Mouse (Mus musculus): ENCODE data around the gene Zfp428. TPM values are rescaled to one million over a fixed set of nuclear protein-coding genes. Genes with fewer than 3 reads are reported as not detected.

Gene Zfp428
- polyA plus RNA-seq, 1 experiment from 2014 or later, result 75.7 TPM

DNA sequence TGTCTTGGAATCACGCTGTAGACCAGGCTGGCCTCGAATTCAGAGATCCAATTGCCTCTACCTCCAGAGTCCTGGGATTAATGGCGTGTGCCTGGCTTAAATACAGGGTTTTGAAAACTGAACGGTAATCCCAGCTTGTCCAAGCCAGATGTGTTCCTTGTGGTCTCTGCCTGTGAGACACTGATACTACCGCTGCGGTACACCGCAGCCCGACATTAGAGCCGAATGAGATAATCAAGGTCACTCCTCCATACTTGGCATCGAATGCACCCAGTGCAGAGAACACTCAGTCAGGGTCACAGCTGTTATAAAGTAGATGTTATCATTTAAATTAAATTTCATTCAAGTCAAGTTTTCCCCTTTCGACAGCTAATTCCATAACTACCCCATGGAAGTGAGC, 22.1 kb downstream of the Zfp428 start:
- no peak overlapping the region for H3K4me3 ChIP-seq (ENCODE audit: low read depth, low read length)
- peaks cover 6% of the 10 kb centered on the region for H3K36me3 ChIP-seq (ENCODE audit: control insufficient read depth, insufficient read depth, low read length)
- 95% methylated on average over 11 of the region's 11 CpGs for WGBS
- no peak overlapping the region for H3K9ac ChIP-seq (ENCODE audit: low read length)
- no peak overlapping the region for H3K27ac ChIP-seq (replicated peaks; ENCODE audit: low read depth, low read length)
- H3K4me1 ChIP-seq (ENCODE audit: control insufficient read depth, insufficient read depth, low read length), result peaks cover 11% of the 10 kb centered on the region; the same call in 1 of the 2 replicates
- no peak overlapping the region for H3K4me2 ChIP-seq (ENCODE audit: low read depth, severe bottlenecking)
- no peaks in the 10 kb centered on the region; the same call in 1 of the 2 replicates for H3K9me3 ChIP-seq (ENCODE audit: control insufficient read depth, low read length)
- DNase-seq (ENCODE audit: low spot score) (no peak), ATAC-seq (ENCODE audit: insufficient number of reproducible peaks, low FRiP score, low TSS enrichment, low read depth) (no peak)
- peaks cover 9% of the 10 kb centered on the region for H3K27me3 ChIP-seq (ENCODE audit: control insufficient read depth, insufficient read depth, low read length)

DNA sequence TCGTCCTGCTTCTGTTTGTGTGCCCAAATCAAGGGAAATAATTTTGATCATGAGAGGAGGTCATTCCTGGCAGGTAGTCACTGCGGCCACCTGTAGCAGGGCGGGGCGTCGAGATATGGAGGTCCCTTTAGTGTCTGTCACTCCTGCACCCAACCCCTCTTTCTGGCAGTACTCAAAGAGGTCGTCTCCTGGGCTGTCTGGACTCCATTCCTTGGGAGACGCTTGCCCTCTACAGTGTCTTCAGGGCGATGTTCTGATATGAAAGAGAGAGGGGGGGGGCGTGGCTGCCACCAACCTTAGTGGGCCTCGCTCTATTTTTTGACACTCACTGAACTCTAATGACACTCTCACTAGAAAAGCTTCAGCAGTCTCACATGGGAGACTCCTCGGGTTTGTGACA, 22.8 kb downstream of the Zfp428 start:
- DNase-seq (ENCODE audit: low spot score) (no peak), ATAC-seq (ENCODE audit: insufficient number of reproducible peaks, low FRiP score, low TSS enrichment, low read depth) (no peak)
- H3K27ac ChIP-seq (replicated peaks; ENCODE audit: low read depth, low read length), result no peak overlapping the region
- peaks cover 13% of the 10 kb centered on the region for H3K27me3 ChIP-seq (ENCODE audit: control insufficient read depth, insufficient read depth, low read length)
- H3K4me1 ChIP-seq (ENCODE audit: control insufficient read depth, insufficient read depth, low read length), result peaks cover 16% of the 10 kb centered on the region
- 57% methylated on average over 11 of the region's 11 CpGs for WGBS
- peaks cover 7% of the 10 kb centered on the region for H3K36me3 ChIP-seq (ENCODE audit: control insufficient read depth, insufficient read depth, low read length)
- H3K4me3 ChIP-seq (ENCODE audit: low read depth, low read length), result peak overlapping the region; percentile 56
- H3K9me3 ChIP-seq (ENCODE audit: control insufficient read depth, low read length), result no peaks in the 10 kb centered on the region; the same call in 1 of the 2 replicates
- peak overlapping the region; percentile 75 for H3K9ac ChIP-seq (ENCODE audit: low read length)
- peak overlapping the region; percentile 88 for H3K4me2 ChIP-seq (ENCODE audit: low read depth, severe bottlenecking)

DNA sequence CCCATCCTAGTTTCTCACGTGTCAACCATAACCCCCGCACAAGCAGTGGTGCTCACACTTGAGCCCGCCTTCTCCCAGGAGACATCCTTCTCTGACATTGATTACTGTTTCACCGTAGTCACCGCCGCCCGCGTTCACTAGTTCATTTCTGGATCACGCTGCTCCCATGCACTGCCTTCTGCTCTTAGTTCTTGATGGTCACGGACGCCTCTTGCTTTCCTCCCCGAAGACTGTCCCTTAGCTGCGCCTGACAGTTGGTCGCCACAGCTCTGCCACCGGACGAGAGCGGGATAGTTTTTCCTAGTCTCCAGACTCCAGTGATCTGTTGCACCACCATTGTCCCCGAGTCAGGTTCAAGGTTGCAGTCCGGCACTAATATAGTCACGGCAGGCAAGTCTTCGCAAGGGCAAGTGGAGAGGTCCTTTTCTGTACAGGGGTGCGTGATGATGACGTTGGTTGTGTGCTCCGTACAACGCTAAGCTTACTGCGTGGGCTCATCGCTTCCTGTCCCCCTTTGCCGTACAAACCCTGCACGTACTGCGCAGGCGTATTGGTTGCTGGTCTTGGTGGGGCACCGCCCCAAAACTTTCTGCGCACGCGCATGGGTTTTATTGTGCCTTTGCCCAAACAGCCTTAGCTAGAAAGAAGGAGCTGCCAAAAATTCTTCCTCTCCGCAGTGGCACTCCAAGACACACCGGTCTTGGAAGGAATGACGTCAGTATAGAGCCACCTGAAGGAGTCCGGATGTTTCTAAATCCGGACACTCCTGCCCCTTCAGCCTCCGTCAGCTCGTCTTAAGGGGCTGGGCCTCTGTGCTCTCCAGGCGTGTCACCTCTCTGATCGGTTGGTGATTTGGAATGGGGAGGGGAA, 23.5 kb downstream of the Zfp428 start, which contains the start of gene Irgq:
Irgq (plus strand) TSS at position 628 of the 870 bp plus-strand sequence.
- Histone ChIP-seq H3K4me3 (ENCODE audit: low read depth, low read length) (peak within 1 kb of the TSS; percentile 56), H3K4me2 (ENCODE audit: low read depth, severe bottlenecking) (peak within 1 kb of the TSS; percentile 88), H3K9me3 (ENCODE audit: control insufficient read depth, low read length) (no peaks in the 10 kb centered on the region; the same call in 1 of the 2 replicates), H3K4me1 (ENCODE audit: control insufficient read depth, insufficient read depth, low read length) (peaks cover 16% of the 10 kb centered on the region), H3K36me3 (ENCODE audit: control insufficient read depth, insufficient read depth, low read length) (peaks cover 7% of the 10 kb centered on the region), H3K9ac (ENCODE audit: low read length) (peak within 1 kb of the TSS; percentile 81), H3K27me3 (ENCODE audit: control insufficient read depth, insufficient read depth, low read length) (peaks cover 13% of the 10 kb centered on the region), H3K27ac (replicated peaks; ENCODE audit: low read depth, low read length) (0 out of 2 replicates have a peak within 1 kb of the TSS, but pooled peaks have one; percentile 56)
- ATAC-seq (ENCODE audit: insufficient number of reproducible peaks, low FRiP score, low TSS enrichment, low read depth) (peak; percentile 91), DNase-seq (ENCODE audit: low spot score) (peak; percentile 99)
- 1% methylated on average over 44 of the region's 44 CpGs for WGBS

DNA sequence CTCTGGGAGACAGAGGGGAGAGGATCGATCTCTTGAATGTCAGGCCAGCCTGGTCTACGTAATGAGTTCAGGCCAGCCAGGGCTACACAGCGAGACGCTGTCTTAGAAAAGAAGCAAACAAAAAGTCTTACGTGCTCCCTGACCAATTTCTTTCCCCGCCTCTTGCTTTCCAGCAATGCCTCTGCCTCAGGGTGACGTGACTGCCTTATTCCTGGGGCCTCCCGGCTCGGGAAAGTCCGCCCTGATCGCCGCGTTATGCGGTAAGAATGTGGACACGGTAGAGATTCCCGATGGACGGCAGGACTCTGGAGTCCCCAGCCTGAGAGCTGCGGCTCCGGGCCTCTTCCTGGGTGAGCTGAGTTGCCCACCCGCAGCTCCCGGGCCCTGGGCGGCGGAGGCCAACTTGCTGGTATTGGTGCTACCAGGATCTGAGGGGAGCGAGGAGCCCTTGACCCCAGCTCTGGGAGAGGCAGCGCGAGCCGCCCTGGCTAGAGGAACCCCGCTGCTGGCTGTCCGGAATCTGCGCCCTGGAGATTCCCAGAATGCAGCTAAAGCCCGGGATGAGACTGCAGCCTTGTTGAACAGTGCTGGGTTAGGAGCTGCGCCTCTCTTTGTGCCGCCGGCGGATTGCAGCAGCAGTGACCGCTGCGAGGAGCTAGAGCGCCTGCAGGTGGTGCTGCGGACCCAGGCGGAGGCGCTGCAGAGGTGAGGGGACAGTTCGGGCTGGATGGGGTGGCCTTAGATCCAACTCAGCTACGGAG, 24.6 kb downstream of the Zfp428 start:
- 0 out of 2 replicates have a peak, but pooled peaks have one; percentile 0 for ATAC-seq (ENCODE audit: insufficient number of reproducible peaks, low FRiP score, low TSS enrichment, low read depth)
- 1% methylated on average over 43 of the region's 43 CpGs for WGBS
- no peak overlapping the region for H3K27ac ChIP-seq (replicated peaks; ENCODE audit: low read depth, low read length)
- H3K9ac ChIP-seq (ENCODE audit: low read length), result peak overlapping the region; percentile 81
- H3K27me3 ChIP-seq (ENCODE audit: control insufficient read depth, insufficient read depth, low read length), result peaks cover 13% of the 10 kb centered on the region
- H3K4me1 ChIP-seq (ENCODE audit: control insufficient read depth, insufficient read depth, low read length), result peaks cover 16% of the 10 kb centered on the region
- DNase-seq (ENCODE audit: low spot score), result peak; percentile 82
- no peaks in the 10 kb centered on the region; the same call in 1 of the 2 replicates for H3K9me3 ChIP-seq (ENCODE audit: control insufficient read depth, low read length)
- peak overlapping the region; percentile 88 for H3K4me2 ChIP-seq (ENCODE audit: low read depth, severe bottlenecking)
- peak overlapping the region; percentile 56 for H3K4me3 ChIP-seq (ENCODE audit: low read depth, low read length)
- H3K36me3 ChIP-seq (ENCODE audit: control insufficient read depth, insufficient read depth, low read length), result peaks cover 7% of the 10 kb centered on the region

DNA sequence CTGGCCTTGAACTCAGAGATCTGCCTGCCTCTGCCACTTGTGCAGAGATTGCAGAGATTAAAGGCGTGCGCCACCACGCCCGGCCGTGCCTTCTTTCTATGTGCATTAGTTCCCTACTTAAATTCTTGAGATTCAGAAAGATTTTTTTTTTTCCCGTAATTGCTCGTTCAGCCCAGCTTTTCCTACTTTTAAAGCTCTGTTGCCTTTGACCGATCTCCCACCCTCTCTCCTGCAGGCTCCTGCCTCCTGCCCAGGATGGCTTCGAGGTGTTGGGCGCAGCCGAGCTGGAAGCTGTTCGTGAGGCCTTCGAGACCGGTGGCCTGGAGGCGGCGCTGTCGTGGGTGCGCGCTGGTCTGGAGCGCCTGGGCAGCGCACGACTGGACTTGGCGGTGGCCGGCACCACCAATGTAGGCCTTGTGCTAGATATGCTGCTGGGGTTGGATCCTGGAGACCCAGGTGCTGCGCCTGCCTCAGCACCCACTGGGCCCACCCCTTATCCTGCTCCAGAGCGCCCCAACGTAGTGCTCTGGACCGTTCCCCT, 26.3 kb downstream of the Zfp428 start:
- peaks cover 7% of the 10 kb centered on the region for H3K36me3 ChIP-seq (ENCODE audit: control insufficient read depth, insufficient read depth, low read length)
- H3K9ac ChIP-seq (ENCODE audit: low read length), result no peak overlapping the region
- H3K4me3 ChIP-seq (ENCODE audit: low read depth, low read length), result no peak overlapping the region
- H3K27ac ChIP-seq (replicated peaks; ENCODE audit: low read depth, low read length), result no peak overlapping the region
- peaks cover 13% of the 10 kb centered on the region for H3K27me3 ChIP-seq (ENCODE audit: control insufficient read depth, insufficient read depth, low read length)
- peak; percentile 28 for DNase-seq (ENCODE audit: low spot score)
- 57% methylated on average over 28 of the region's 28 CpGs for WGBS
- no peak overlapping the region; the same call in 1 of the 2 replicates for H3K4me2 ChIP-seq (ENCODE audit: low read depth, severe bottlenecking)
- no peak for ATAC-seq (ENCODE audit: insufficient number of reproducible peaks, low FRiP score, low TSS enrichment, low read depth)
- no peaks in the 10 kb centered on the region; the same call in 1 of the 2 replicates for H3K9me3 ChIP-seq (ENCODE audit: control insufficient read depth, low read length)
- H3K4me1 ChIP-seq (ENCODE audit: control insufficient read depth, insufficient read depth, low read length), result peaks cover 16% of the 10 kb centered on the region

DNA sequence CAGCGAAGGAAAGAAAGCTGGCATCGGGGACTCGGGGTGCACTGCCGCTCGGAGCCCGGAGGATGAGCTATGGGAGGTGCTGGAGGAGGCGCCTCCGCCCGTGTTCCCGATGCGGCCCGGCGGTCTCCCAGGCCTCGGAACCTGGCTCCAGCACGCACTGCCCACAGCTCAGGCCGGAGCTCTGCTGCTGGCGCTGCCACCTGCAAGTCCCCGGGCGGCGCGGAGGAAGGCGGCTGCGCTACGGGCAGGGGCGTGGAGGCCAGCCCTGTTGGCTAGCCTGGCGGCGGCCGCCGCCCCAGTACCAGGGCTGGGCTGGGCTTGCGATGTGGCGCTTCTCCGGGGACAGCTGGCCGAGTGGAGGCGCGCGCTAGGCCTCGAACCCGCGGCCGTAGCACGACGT, 27.0 kb downstream of the Zfp428 start:
- H3K4me3 ChIP-seq (ENCODE audit: low read depth, low read length), result peak overlapping the region; percentile 12
- DNase-seq (ENCODE audit: low spot score) (peak; percentile 34), ATAC-seq (ENCODE audit: insufficient number of reproducible peaks, low FRiP score, low TSS enrichment, low read depth) (no peak)
- H3K4me1 ChIP-seq (ENCODE audit: control insufficient read depth, insufficient read depth, low read length), result peaks cover 16% of the 10 kb centered on the region
- peaks cover 7% of the 10 kb centered on the region for H3K36me3 ChIP-seq (ENCODE audit: control insufficient read depth, insufficient read depth, low read length)
- H3K27ac ChIP-seq (replicated peaks; ENCODE audit: low read depth, low read length), result no peak overlapping the region
- H3K9ac ChIP-seq (ENCODE audit: low read length), result peak overlapping the region; percentile 17; the same call in 1 of the 2 replicates
- 16% methylated on average over 38 of the region's 42 CpGs for WGBS
- peaks cover 13% of the 10 kb centered on the region for H3K27me3 ChIP-seq (ENCODE audit: control insufficient read depth, insufficient read depth, low read length)
- H3K9me3 ChIP-seq (ENCODE audit: control insufficient read depth, low read length), result no peaks in the 10 kb centered on the region; the same call in 1 of the 2 replicates
- peak overlapping the region; percentile 22; the same call in 1 of the 2 replicates for H3K4me2 ChIP-seq (ENCODE audit: low read depth, severe bottlenecking)

DNA sequence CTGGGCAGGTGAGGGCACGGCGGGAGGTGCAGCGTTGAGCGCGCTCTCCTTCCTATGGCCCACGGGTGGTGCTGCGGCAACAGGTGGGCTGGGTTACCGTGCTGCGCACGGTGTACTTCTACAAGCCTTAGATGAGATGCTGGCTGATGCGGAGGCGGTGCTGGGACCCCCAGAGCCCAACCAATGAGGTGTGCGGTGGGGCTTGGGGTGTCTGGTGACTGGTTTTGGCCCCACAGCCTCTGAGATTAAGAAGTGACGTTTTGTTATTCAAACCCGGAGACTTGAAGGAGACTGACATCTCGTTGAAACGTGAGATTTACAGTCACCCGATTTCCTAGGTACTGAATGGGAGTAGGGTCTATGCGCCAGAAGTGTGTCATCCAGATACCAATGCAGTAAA, 27.5 kb downstream of the Zfp428 start:
- no peak overlapping the region for H3K27ac ChIP-seq (replicated peaks; ENCODE audit: low read depth, low read length)
- H3K36me3 ChIP-seq (ENCODE audit: control insufficient read depth, insufficient read depth, low read length), result peaks cover 7% of the 10 kb centered on the region
- H3K9me3 ChIP-seq (ENCODE audit: control insufficient read depth, low read length), result no peaks in the 10 kb centered on the region; the same call in 1 of the 2 replicates
- WGBS, result 21% methylated on average over 19 of the region's 19 CpGs
- peak overlapping the region; percentile 12 for H3K4me3 ChIP-seq (ENCODE audit: low read depth, low read length)
- peaks cover 15% of the 10 kb centered on the region for H3K4me1 ChIP-seq (ENCODE audit: control insufficient read depth, insufficient read depth, low read length)
- DNase-seq (ENCODE audit: low spot score) (no peak), ATAC-seq (ENCODE audit: insufficient number of reproducible peaks, low FRiP score, low TSS enrichment, low read depth) (no peak)
- H3K9ac ChIP-seq (ENCODE audit: low read length), result no peak overlapping the region
- peak overlapping the region; percentile 22; the same call in 1 of the 2 replicates for H3K4me2 ChIP-seq (ENCODE audit: low read depth, severe bottlenecking)
- peaks cover 13% of the 10 kb centered on the region for H3K27me3 ChIP-seq (ENCODE audit: control insufficient read depth, insufficient read depth, low read length)

DNA sequence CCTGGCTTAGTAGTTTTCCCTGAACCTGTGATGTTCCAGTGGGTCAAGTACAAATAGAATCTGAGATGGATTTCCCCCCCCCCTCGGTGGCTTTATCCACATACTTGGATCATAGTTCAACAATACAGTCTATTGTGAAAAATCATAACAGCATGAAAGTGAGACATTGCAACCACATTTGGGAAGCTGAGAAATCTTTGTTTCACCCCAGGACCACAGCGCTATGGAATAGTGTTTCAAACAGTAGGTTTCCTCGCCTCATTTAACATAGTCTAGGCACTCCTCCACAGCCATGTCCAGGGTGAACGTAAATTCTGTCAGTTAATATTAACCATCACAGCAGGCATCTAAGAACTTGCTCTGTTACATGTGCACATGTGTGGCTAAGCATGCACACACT, 30.3 kb downstream of the Zfp428 start:
- 85% methylated on average over 4 of the region's 4 CpGs for WGBS
- H3K4me1 ChIP-seq (ENCODE audit: control insufficient read depth, insufficient read depth, low read length), result peaks cover 8% of the 10 kb centered on the region
- H3K9ac ChIP-seq (ENCODE audit: low read length), result no peak overlapping the region
- H3K4me3 ChIP-seq (ENCODE audit: low read depth, low read length), result no peak overlapping the region
- peaks cover 13% of the 10 kb centered on the region for H3K27me3 ChIP-seq (ENCODE audit: control insufficient read depth, insufficient read depth, low read length)
- no peak for DNase-seq (ENCODE audit: low spot score)
- H3K9me3 ChIP-seq (ENCODE audit: control insufficient read depth, low read length), result no peaks in the 10 kb centered on the region
- no peak overlapping the region for H3K4me2 ChIP-seq (ENCODE audit: low read depth, severe bottlenecking)
- H3K27ac ChIP-seq (replicated peaks; ENCODE audit: low read depth, low read length), result no peak overlapping the region
- H3K36me3 ChIP-seq (ENCODE audit: control insufficient read depth, insufficient read depth, low read length), result peaks cover 7% of the 10 kb centered on the region
- no peak for ATAC-seq (ENCODE audit: insufficient number of reproducible peaks, low FRiP score, low TSS enrichment, low read depth)
